Mouse (Mus musculus): ENCODE measurements at regions not wholly inside any gene's neighbourhood (a gene's known extent, or its start where the extent isn't known, plus 50 kb on each side); places are given as distances from the start of the nearest gene placed in this dataset.

DNA sequence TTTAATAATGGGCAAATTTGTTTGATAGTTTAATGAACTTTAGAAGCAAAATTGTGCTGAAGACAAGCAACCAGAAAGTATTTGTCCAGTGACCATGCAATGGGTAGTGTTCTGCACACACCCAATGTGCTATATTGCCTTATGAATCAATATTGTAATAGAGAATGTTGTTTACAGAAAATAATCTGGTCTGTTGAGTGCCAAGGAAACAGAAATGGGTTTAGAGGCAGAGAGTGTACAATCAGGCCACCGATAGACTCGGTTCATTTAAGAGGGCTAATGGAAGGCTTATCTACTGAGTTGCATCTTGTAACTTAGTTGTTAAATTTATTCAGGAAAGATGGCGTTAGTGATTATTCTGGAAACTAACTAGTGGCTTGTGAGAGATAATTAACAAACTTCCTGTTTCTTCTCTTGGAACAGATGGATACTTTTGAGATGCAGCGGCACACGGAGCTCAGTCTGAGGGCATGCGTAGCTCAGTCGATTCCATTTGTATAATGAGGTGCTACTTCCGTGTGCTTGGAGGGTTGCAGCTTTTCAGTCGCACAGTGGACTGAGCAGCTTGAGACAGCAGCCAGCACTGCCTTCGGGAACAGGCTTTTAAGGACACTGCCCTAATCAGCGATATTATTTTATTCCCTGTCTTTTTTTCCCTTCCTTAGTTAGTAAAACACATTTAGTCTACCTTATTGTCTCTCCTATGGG lies 171.6 kb upstream of the Pkn2 start:
- TF ChIP-seq EP300 (IDR thresholded peaks at IDR 0.05; ENCODE audit: low read depth), result no peak
- TF ChIP-seq CTCF (IDR thresholded peaks at IDR 0.05; ENCODE audit: low read depth), result no peak

All from heart, postnatal 0 days (tissue).